Mouse (Mus musculus): ENCODE results near the gene Klhl5. TPM values are rescaled to one million over a fixed set of nuclear protein-coding genes. Genes with fewer than 3 reads are reported as not detected.

Klhl5 gene
- polyA plus RNA-seq, 1 experiment from 2014 or later, result 15.8 TPM

DNA sequence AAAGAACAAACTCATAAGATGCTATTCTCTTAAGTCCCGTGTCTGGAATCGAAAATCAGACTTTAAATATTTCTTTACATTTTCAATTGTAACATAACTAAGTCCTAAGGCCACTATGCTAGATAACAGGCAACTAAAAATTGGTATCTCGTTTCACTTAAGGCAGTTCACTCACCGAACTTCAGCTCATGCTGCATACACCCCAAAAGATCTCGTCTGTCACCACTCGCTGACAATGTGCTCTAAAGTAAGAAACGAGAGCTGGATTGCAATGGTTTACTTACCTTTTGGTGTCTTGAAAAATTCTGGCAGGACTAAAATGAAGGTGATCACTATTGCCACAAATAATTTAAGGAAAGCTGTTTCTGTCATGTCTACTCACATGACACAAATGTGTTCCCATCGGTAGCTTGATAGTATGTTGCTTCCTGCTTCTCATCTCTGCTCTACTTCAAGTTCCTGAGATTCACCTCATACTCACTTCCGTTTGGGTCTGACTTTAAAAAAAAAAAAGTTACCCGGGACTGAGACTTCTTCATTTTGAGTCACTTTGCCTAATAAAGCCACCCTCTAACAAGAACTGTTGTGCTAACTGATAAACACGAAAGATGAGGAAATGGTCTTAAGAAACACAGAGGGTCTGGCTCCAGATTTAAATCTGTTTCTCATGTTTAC is 16.0 kb upstream of the Klhl5 start:
- peaks cover 7% of the 10 kb centered on the region for H3K4me1 ChIP-seq (replicated peaks; ENCODE audit: control insufficient read depth, insufficient read depth, low read length)
- 0 out of 2 replicates have a peak overlapping the region, but pooled peaks have one; percentile 7 for H3K4me2 ChIP-seq (ENCODE audit: low read length)
- no peak for ATAC-seq (replicated peaks; ENCODE audit: low FRiP score, low TSS enrichment, low read depth)
- no peaks in the 10 kb centered on the region for H3K36me3 ChIP-seq (ENCODE audit: control insufficient read depth, insufficient read depth, low read length)
- no peak overlapping the region for H3K9ac ChIP-seq (ENCODE audit: low read length)
- H3K27ac ChIP-seq (ENCODE audit: low read depth), result peak overlapping the region; percentile 30; the same call in 1 of the 2 replicates
- no peaks in the 10 kb centered on the region for H3K9me3 ChIP-seq (ENCODE audit: control insufficient read depth, low read length)
- H3K27me3 ChIP-seq (replicated peaks; ENCODE audit: control insufficient read depth, insufficient read depth, low read length), result no peaks in the 10 kb centered on the region
- WGBS, result 54% methylated on average over 11 of the region's 11 CpGs
- DNase-seq (ENCODE audit: low spot score), result no peak
- no peak overlapping the region for H3K4me3 ChIP-seq (ENCODE audit: low read depth, low read length)

DNA sequence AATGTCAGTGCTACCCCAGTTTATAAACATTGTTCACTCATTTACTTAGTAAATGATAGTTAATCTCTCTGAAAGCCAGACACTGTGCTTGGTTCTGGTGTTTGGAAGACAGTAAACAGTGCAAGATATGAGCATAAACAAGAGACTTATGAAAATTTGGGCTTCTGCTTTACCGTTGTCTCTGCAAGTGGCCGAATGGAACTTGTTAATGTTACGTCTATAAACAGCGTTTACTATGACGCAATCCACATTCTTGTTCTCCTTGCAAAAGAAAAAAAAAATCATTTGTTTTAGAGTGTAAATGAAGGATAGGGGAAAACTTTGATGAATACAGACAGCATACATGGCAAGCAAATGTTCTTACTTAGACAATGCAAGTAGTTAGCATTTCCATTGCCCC is 15.4 kb upstream of the Klhl5 start, which contains the start of gene Tmem156:
Gene Tmem156, minus strand, starts transcription at position 212 of the 400 bp plus-strand sequence.
- Histone ChIP-seq H3K4me1 (replicated peaks; ENCODE audit: control insufficient read depth, insufficient read depth, low read length) (peaks cover 10% of the 10 kb centered on the region), H3K27ac (ENCODE audit: low read depth) (peak within 1 kb of the TSS; percentile 30; the same call in 1 of the 2 replicates), H3K9ac (ENCODE audit: low read length) (no peak within 1 kb of the TSS), H3K9me3 (ENCODE audit: control insufficient read depth, low read length) (no peaks in the 10 kb centered on the region), H3K4me2 (ENCODE audit: low read length) (peak within 1 kb of the TSS; percentile 7; the same call in 1 of the 2 replicates), H3K27me3 (replicated peaks; ENCODE audit: control insufficient read depth, insufficient read depth, low read length) (no peaks in the 10 kb centered on the region), H3K4me3 (ENCODE audit: low read depth, low read length) (no peak within 1 kb of the TSS), H3K36me3 (ENCODE audit: control insufficient read depth, insufficient read depth, low read length) (no peaks in the 10 kb centered on the region)
- WGBS, result 33% methylated on average over 5 of the region's 5 CpGs
- DNase-seq (ENCODE audit: low spot score), result no peak
- no peak for ATAC-seq (replicated peaks; ENCODE audit: low FRiP score, low TSS enrichment, low read depth)

GRCm38 (mm10) chr5:65093769-65094168 is 13.6 kb upstream of the Klhl5 start:
- ATAC-seq (replicated peaks; ENCODE audit: low FRiP score, low TSS enrichment, low read depth) (no peak), DNase-seq (ENCODE audit: low spot score) (no peak)
- H3K4me2 ChIP-seq (ENCODE audit: low read length), result no peak overlapping the region
- no peak overlapping the region for H3K9ac ChIP-seq (ENCODE audit: low read length)
- no peaks in the 10 kb centered on the region for H3K27me3 ChIP-seq (replicated peaks; ENCODE audit: control insufficient read depth, insufficient read depth, low read length)
- H3K4me3 ChIP-seq (ENCODE audit: low read depth, low read length), result no peak overlapping the region
- no peaks in the 10 kb centered on the region for H3K36me3 ChIP-seq (ENCODE audit: control insufficient read depth, insufficient read depth, low read length)
- peaks cover 10% of the 10 kb centered on the region for H3K4me1 ChIP-seq (replicated peaks; ENCODE audit: control insufficient read depth, insufficient read depth, low read length)
- H3K9me3 ChIP-seq (ENCODE audit: control insufficient read depth, low read length), result no peaks in the 10 kb centered on the region
- no peak overlapping the region for H3K27ac ChIP-seq (ENCODE audit: low read depth)

DNA sequence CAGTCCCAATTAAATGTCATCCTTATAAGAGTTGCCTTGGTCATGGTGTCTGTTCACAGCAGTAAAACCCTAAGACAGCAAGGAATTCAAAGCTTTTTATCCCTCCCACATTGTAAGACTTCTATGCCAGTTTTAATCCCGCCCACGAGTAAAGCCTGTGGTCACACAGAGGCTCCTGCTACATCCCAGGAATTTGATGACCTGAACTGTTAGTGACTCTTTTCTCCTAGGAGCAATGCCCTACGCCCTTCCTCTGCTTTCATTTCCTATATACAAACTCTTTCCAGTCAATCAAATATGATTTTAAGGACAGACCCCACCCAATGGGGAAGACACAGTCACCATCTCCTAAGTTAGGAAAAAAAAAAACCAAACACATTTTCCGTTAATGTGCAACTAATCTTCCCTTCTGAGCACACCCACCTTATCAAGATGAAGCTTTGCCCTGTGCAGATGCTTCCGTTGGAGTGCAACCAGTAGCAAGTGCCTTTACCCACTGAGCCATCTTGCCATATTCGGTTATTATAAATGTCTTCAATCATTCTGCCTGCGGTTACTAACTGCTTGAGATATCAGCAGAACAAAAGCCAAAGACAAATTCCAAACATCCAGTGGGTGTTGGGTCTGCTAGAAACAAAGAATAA is 12.3 kb upstream of the Klhl5 start:
- 82% methylated on average over 7 of the region's 7 CpGs for WGBS
- H3K9me3 ChIP-seq (ENCODE audit: control insufficient read depth, low read length), result no peaks in the 10 kb centered on the region
- peaks cover 10% of the 10 kb centered on the region for H3K4me1 ChIP-seq (replicated peaks; ENCODE audit: control insufficient read depth, insufficient read depth, low read length)
- no peaks in the 10 kb centered on the region for H3K27me3 ChIP-seq (replicated peaks; ENCODE audit: control insufficient read depth, insufficient read depth, low read length)
- no peaks in the 10 kb centered on the region for H3K36me3 ChIP-seq (ENCODE audit: control insufficient read depth, insufficient read depth, low read length)
- no peak overlapping the region for H3K4me2 ChIP-seq (ENCODE audit: low read length)
- H3K4me3 ChIP-seq (ENCODE audit: low read depth, low read length), result no peak overlapping the region
- no peak overlapping the region for H3K27ac ChIP-seq (ENCODE audit: low read depth)
- DNase-seq (ENCODE audit: low spot score), result no peak
- no peak for ATAC-seq (replicated peaks; ENCODE audit: low FRiP score, low TSS enrichment, low read depth)
- no peak overlapping the region for H3K9ac ChIP-seq (ENCODE audit: low read length)

- no peak overlapping the region for H3K9ac ChIP-seq (ENCODE audit: low read length)
- no peak overlapping the region for H3K4me2 ChIP-seq (ENCODE audit: low read length)
- WGBS, result 77% methylated on average over 3 of the region's 3 CpGs
- no peak overlapping the region for H3K27ac ChIP-seq (ENCODE audit: low read depth)
- ATAC-seq (replicated peaks; ENCODE audit: low FRiP score, low TSS enrichment, low read depth) (no peak), DNase-seq (ENCODE audit: low spot score) (no peak)
- H3K36me3 ChIP-seq (ENCODE audit: control insufficient read depth, insufficient read depth, low read length), result no peaks in the 10 kb centered on the region
- no peaks in the 10 kb centered on the region for H3K9me3 ChIP-seq (ENCODE audit: control insufficient read depth, low read length)
- H3K4me1 ChIP-seq (replicated peaks; ENCODE audit: control insufficient read depth, insufficient read depth, low read length), result peaks cover 10% of the 10 kb centered on the region
- no peak overlapping the region for H3K4me3 ChIP-seq (ENCODE audit: low read depth, low read length)
- H3K27me3 ChIP-seq (replicated peaks; ENCODE audit: control insufficient read depth, insufficient read depth, low read length), result no peaks in the 10 kb centered on the region
Measured at GRCm38 (mm10) chr5:65096082-65096481, 11.3 kb upstream of the Klhl5 start.

GRCm38 (mm10) chr5:65096805-65097204 is 10.5 kb upstream of the Klhl5 start:
- no peaks in the 10 kb centered on the region for H3K27me3 ChIP-seq (replicated peaks; ENCODE audit: control insufficient read depth, insufficient read depth, low read length)
- DNase-seq (ENCODE audit: low spot score) (no peak), ATAC-seq (replicated peaks; ENCODE audit: low FRiP score, low TSS enrichment, low read depth) (no peak)
- no peak overlapping the region for H3K4me2 ChIP-seq (ENCODE audit: low read length)
- 58% methylated on average over 3 of the region's 3 CpGs for WGBS
- H3K4me3 ChIP-seq (ENCODE audit: low read depth, low read length), result no peak overlapping the region
- no peaks in the 10 kb centered on the region for H3K36me3 ChIP-seq (ENCODE audit: control insufficient read depth, insufficient read depth, low read length)
- no peak overlapping the region for H3K9ac ChIP-seq (ENCODE audit: low read length)
- no peak overlapping the region for H3K27ac ChIP-seq (ENCODE audit: low read depth)
- H3K4me1 ChIP-seq (replicated peaks; ENCODE audit: control insufficient read depth, insufficient read depth, low read length), result peaks cover 10% of the 10 kb centered on the region
- H3K9me3 ChIP-seq (ENCODE audit: control insufficient read depth, low read length), result no peaks in the 10 kb centered on the region

- Histone ChIP-seq H3K27ac (ENCODE audit: low read depth) (no peak overlapping the region), H3K27me3 (replicated peaks; ENCODE audit: control insufficient read depth, insufficient read depth, low read length) (no peaks in the 10 kb centered on the region), H3K9me3 (ENCODE audit: control insufficient read depth, low read length) (no peaks in the 10 kb centered on the region), H3K4me2 (ENCODE audit: low read length) (no peak overlapping the region), H3K9ac (ENCODE audit: low read length) (no peak overlapping the region), H3K4me3 (ENCODE audit: low read depth, low read length) (no peak overlapping the region), H3K36me3 (ENCODE audit: control insufficient read depth, insufficient read depth, low read length) (no peaks in the 10 kb centered on the region), H3K4me1 (replicated peaks; ENCODE audit: control insufficient read depth, insufficient read depth, low read length) (peaks cover 5% of the 10 kb centered on the region)
- ATAC-seq (replicated peaks; ENCODE audit: low FRiP score, low TSS enrichment, low read depth), result no peak
- 77% methylated on average over 5 of the region's 5 CpGs for WGBS
- no peak for DNase-seq (ENCODE audit: low spot score)
Measured at GRCm38 (mm10) chr5:65097457-65097856, 9.9 kb upstream of the Klhl5 start.

- H3K36me3 ChIP-seq (ENCODE audit: control insufficient read depth, insufficient read depth, low read length), result no peaks in the 10 kb centered on the region
- H3K4me1 ChIP-seq (replicated peaks; ENCODE audit: control insufficient read depth, insufficient read depth, low read length), result 0 out of 2 replicates have a peak, but pooled peaks cover 3% of the 10 kb centered on the region
- H3K9ac ChIP-seq (ENCODE audit: low read length), result no peak overlapping the region
- 84% methylated on average over 11 of the region's 11 CpGs for WGBS
- DNase-seq (ENCODE audit: low spot score), result no peak
- no peak overlapping the region for H3K4me2 ChIP-seq (ENCODE audit: low read length)
- no peak overlapping the region for H3K4me3 ChIP-seq (ENCODE audit: low read depth, low read length)
- no peak overlapping the region for H3K27ac ChIP-seq (ENCODE audit: low read depth)
- no peaks in the 10 kb centered on the region for H3K27me3 ChIP-seq (replicated peaks; ENCODE audit: control insufficient read depth, insufficient read depth, low read length)
- no peak for ATAC-seq (replicated peaks; ENCODE audit: low FRiP score, low TSS enrichment, low read depth)
- no peaks in the 10 kb centered on the region for H3K9me3 ChIP-seq (ENCODE audit: control insufficient read depth, low read length)
Measured at GRCm38 (mm10) chr5:65100002-65100401, 7.3 kb upstream of the Klhl5 start.

DNA sequence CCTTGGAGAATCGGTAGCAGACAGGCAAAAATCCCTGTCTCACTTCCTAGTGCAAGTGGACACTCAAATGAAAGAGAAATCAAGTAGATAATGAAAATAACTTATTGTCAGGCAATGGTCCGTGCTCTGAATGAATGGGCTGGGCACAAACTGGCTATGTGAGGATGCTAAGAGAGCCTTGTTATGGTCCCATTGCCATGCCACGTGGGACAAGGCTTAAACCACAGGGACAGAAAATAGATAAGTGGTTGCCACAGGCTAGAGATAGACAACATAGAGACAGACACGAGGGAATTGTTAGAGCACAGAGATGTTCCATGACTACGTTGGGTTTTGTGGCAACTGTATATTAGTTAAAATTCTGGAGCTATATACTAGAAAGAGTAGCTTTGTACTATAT is 6.1 kb upstream of the Klhl5 start:
- DNase-seq (ENCODE audit: low spot score), result no peak
- H3K36me3 ChIP-seq (ENCODE audit: control insufficient read depth, insufficient read depth, low read length), result no peaks in the 10 kb centered on the region
- no peak overlapping the region for H3K4me3 ChIP-seq (ENCODE audit: low read depth, low read length)
- H3K9me3 ChIP-seq (ENCODE audit: control insufficient read depth, low read length), result no peaks in the 10 kb centered on the region
- H3K4me2 ChIP-seq (ENCODE audit: low read length), result no peak overlapping the region
- no peak overlapping the region for H3K9ac ChIP-seq (ENCODE audit: low read length)
- ATAC-seq (replicated peaks; ENCODE audit: low FRiP score, low TSS enrichment, low read depth), result no peak
- H3K27ac ChIP-seq (ENCODE audit: low read depth), result no peak overlapping the region
- 0 out of 2 replicates have a peak, but pooled peaks cover 3% of the 10 kb centered on the region for H3K4me1 ChIP-seq (replicated peaks; ENCODE audit: control insufficient read depth, insufficient read depth, low read length)
- no peaks in the 10 kb centered on the region for H3K27me3 ChIP-seq (replicated peaks; ENCODE audit: control insufficient read depth, insufficient read depth, low read length)
- 77% methylated on average over 5 of the region's 5 CpGs for WGBS

Data from intestine, embryonic 14.5 days (tissue).